Comparison of ENCODE assay signal across 29 mouse cellular contexts in genomic region chr4:95895199-95895754, GRCm38 (mm10).
DNase-seq lines count a peak whose midpoint lies in the region; ATAC-seq lines count a peak whose summit lies in the region.
"Had no signal": no experiment of that assay in that cellular context is flagged by ENCODE, and none has a peak within 500 bp of the region (broad histone marks: within the 10 kb centered on the region; RNA-seq: fewer than 3 reads in every experiment).

No protein-coding gene starts in this region.

- H3K9ac ChIP-seq in liver, embryonic 12.5 days: no peak overlapping the region
- H3K9ac ChIP-seq: heart, embryonic 15.5 days; hindbrain, embryonic 12.5 days; intestine, embryonic 15.5 days; limb, embryonic 13.5 days; liver, postnatal 0 days; midbrain, embryonic 12.5 days; neural tube, embryonic 13.5 days had no signal

- DNase-seq in heart, adult 11 months: peak; percentile 18
- DNase-seq in heart, postnatal 4 days: no peak
- DNase-seq in lung, postnatal 10 days: peak; percentile 9
- no peak for DNase-seq in lung, postnatal 4 days
- no peak for DNase-seq in ovary, adult 18-20 months (ENCODE audit: low spot score)
- DNase-seq: adrenal gland, postnatal 14 days; cerebellum, adult 18-20 months; cerebellum, postnatal 10 days; gastrocnemius, postnatal 10 days; kidney, adult 2 months; kidney, postnatal 36 days; liver, postnatal 0 days; retina, postnatal 1 day; right cerebral cortex, postnatal 14 days; thymus, postnatal 36 days had no signal

- H3K4me1 ChIP-seq in liver, embryonic 12.5 days: no peaks in the 10 kb centered on the region
- H3K4me1 ChIP-seq: megakaryocyte, embryonic 14.5 days had no signal

- WGBS in liver, embryonic 12.5 days (ENCODE audit: insufficient replicate concordance): 43% methylated on average over 2 of the region's 2 CpGs

- no peaks in the 10 kb centered on the region for H3K27me3 ChIP-seq in liver, embryonic 12.5 days (replicated peaks)
- H3K27me3 ChIP-seq: heart, embryonic 15.5 days; hindbrain, embryonic 12.5 days; intestine, embryonic 15.5 days; limb, embryonic 13.5 days; midbrain, embryonic 12.5 days; neural tube, embryonic 13.5 days; Patski had no signal

- H3K4me2 ChIP-seq in liver, embryonic 12.5 days: no peak overlapping the region
- H3K4me2 ChIP-seq: heart, embryonic 15.5 days; hindbrain, embryonic 12.5 days; intestine, embryonic 15.5 days; limb, embryonic 13.5 days; liver, embryonic 11.5 days; midbrain, embryonic 12.5 days; neural tube, embryonic 13.5 days had no signal

- no peaks in the 10 kb centered on the region for H3K36me3 ChIP-seq in liver, embryonic 12.5 days
- H3K36me3 ChIP-seq: heart, embryonic 10.5 days; heart, embryonic 15.5 days; hindbrain, embryonic 12.5 days; intestine, embryonic 15.5 days; limb, embryonic 13.5 days; midbrain, embryonic 12.5 days; neural tube, embryonic 13.5 days had no signal

- H3K9me3 ChIP-seq in liver, embryonic 12.5 days (replicated peaks): no peaks in the 10 kb centered on the region
- H3K9me3 ChIP-seq: heart, embryonic 10.5 days; heart, embryonic 15.5 days; hindbrain, embryonic 12.5 days; intestine, embryonic 15.5 days; limb, embryonic 13.5 days; megakaryocyte, embryonic 14.5 days; midbrain, embryonic 12.5 days; neural tube, embryonic 13.5 days had no signal

- H3K27ac ChIP-seq in liver, embryonic 12.5 days: no peak overlapping the region
- H3K27ac ChIP-seq: heart, embryonic 10.5 days; heart, embryonic 15.5 days; hindbrain, embryonic 12.5 days; hindbrain, postnatal 0 days; intestine, embryonic 15.5 days; midbrain, embryonic 12.5 days; neural tube, embryonic 13.5 days had no signal

- ATAC-seq in common myeloid progenitor, adult 5-6 weeks (replicated peaks; ENCODE audit: low read depth, poor library complexity, severe bottlenecking): 0 out of 2 replicates have a peak, but pooled peaks have one; percentile 36
- ATAC-seq in liver, embryonic 12.5 days: no peak
- ATAC-seq: forebrain, embryonic 14.5 days; hindbrain, postnatal 0 days; intestine, embryonic 15.5 days; liver, postnatal 0 days; Patski had no signal

- no peak overlapping the region for H3K4me3 ChIP-seq in liver, embryonic 12.5 days
- H3K4me3 ChIP-seq: heart, embryonic 10.5 days; heart, embryonic 15.5 days; hindbrain, embryonic 12.5 days; intestine, embryonic 15.5 days; limb, embryonic 13.5 days; megakaryocyte, embryonic 14.5 days; midbrain, embryonic 12.5 days; neural tube, embryonic 13.5 days had no signal

Comparison
In these comparisons a context has a peak if more than half of its experiments do, and no peak if none do; other contexts are left out.
1. DNase-seq: peak in heart, adult 11 months (single experiment) and lung, postnatal 10 days (single experiment); none in heart, postnatal 4 days (single experiment), lung, postnatal 4 days (0 of 2) and ovary, adult 18-20 months (single experiment).